Mouse (Mus musculus): ENCODE measurements around the gene Angpt4.
A peak's percentile ranks its signal among the peaks of the same experiment; 100 is the strongest.

The Angpt4 gene

DNA sequence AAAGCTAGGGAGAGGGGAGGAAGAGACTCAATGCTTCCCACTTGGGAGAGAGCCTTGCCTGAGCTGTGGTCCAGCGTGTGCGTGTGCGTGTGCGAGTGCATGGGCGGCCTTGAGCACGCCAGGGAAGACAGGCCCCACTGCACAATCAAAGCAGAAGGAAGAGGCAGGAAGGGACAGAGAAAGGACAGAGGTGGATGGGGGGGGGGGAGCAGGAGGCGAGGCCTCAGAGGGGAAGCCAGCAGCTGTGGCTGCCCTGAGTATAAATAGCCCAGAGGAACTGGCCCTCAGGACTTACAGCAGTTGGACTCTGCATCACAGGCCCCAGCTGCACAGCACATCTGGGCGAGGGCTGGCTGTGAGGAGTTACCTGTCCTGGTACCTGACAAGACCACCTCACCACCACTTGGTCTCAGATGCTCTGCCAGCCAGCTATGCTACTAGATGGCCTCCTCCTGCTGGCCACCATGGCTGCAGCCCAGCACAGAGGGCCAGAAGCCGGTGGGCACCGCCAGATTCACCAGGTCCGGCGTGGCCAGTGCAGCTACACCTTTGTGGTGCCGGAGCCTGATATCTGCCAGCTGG lies at the start of gene Angpt4:
Angpt4 (plus strand) TSS at position 292 of the 582 bp plus-strand sequence.
- DNase-seq (ENCODE audit: low spot score in 2 of 2): no peak

DNA sequence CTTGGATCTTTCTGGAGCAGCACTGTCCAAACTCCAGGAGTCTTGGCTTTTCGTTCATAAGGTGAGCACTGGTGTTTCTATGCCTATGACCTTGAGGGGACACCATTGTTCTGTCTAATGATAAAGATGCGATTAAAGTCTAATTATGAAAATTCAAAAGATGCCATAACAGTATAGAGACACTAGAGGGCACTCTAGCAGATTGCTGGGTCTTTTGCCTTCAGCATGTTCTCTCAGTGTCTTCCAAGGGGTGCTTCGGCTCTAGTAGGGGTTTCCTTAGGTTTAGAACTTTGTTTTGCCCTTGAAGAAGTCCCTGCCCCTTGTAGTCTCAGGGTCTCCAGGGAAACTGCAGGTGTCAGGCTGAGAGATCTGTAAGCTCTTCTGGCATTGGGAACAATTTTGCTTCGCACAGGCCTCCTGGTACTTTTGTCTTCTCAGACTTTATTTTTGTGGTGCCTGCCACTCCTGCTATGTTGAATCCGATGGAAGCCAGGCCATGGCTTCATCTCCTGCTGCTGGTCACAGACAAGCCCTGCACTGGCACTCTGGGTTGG lies 48.7 kb upstream of the Angpt4 start:
- no peak for DNase-seq (ENCODE audit: low spot score in 2 of 2)

DNA sequence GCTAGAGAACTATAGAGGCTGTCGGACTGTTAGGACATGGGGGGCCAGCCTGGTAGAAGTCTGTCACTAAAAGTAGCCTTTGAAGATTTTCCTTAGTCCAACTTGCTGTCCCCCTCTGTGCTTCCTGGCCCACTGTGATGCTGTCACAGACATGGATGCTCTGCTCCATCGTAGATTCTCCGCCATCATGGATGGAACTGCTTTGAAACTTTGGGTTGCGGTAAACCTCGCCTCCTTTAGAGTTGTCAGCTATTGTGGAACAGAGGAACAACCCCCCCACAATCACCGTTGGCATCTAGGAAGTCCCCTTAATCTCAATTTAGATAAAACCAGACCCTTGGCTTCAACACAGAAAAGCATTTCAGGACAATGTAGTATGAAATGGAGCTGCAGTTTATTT lies 46.1 kb upstream of the Angpt4 start:
- no peak for DNase-seq (ENCODE audit: low spot score in 2 of 2)

DNA sequence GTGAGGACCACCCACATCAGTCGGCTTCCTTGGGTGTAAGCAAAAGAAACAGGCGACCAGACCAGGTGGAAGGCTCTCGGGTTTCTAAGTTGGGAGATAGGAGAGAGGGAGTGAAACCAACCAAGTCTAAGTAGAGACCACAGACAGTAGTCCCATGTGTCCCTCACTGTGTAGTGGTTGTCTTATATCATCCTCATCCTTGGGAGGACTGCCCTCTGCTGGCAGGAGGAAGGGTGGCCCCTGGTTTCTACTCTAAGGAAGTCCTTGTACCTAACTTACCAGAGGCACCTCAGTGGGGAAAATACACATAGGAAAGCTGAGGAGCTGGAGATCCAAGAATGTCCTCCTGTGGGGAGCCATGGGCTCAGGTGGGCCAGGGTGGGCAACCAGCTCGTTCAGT lies 44.5 kb upstream of the Angpt4 start:
- peak in 1 of 2 experiments; percentile 16 for DNase-seq (ENCODE audit: low spot score in 2 of 2)

DNA sequence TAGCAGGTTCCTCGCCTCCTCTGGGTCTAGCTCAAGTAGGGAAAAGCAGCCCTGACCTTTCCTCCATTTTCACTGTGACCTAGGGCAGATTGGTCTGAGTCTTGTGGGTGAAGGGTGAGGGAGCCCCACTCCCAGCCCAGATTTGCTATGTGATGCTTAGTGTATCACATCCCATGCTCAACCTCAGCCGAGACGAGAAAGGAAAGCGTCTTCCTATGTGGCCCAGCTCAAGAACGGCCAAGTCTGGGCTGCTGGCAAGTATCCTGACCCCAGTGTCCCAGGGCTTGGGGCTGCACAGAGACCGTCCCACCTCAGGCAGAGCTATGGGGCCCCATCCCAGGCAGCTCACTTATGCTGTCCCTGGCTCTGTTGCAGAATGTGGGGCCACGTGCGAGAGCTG lies 42.8 kb upstream of the Angpt4 start:
- DNase-seq (ENCODE audit: low spot score in 2 of 2): no peak

DNA sequence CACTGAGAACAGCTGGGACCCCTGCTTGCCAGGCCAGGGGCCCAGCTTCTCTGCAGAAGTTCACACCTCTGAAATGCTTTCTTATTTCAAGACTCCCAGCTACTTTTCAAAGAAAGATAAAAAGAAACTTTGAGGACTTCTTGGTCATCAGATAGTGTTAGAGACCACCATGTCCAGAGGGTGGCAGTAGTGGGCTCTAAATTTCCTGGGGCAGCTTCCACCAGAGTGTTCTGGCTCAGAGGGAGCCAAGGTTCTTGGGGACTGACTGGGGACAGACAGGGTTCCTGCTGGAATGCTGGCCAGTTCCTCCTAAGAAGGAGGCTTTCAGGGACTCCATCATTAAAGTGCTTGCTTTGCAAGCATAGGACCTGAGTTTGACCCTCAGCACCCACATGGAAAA lies 36.5 kb upstream of the Angpt4 start:
- DNase-seq (ENCODE audit: low spot score in 2 of 2): no peak

DNA sequence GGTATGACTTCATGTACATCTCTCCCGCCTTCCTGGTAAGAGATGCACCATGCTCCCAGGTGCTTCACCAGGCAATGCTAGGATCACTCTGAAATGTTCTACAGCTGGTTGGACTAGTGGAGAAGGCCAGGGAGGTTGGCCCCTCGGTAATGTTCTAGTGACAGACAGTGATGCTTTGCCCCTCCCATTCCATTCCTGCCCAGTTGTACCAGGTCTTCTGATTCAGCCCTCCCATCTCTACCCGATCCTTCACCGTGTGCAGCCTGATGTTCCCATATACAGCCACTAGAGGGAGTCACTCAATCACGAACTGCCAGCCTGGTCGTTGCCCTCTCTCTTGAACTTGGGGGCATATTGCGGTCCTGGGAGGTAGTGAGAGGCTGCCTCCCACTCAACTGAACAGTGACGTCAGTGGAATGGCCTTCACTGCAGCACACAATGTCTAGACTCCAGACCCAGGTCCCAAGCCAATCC lies 35.0 kb upstream of the Angpt4 start:
- peak; percentile 16 to 21 for DNase-seq (ENCODE audit: low spot score in 2 of 2)

DNA sequence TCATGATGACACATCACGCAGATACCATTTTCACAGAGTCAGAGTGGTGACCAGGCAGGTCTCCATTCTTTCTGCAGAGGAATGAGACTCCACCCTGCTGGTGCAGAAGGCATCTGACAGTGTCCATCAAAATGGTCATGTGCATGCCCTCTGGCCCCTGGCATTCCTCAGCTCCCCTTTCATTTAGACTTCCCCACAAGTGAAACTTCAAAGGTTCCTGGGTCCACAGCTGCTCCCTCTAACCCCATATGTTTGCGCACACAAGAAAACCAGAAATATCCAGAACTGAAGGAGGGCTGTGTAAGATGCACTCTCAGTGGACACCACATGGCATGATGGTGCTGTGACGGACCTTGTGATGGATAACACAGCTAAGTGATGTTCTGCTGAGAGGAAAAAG lies 32.4 kb upstream of the Angpt4 start:
- DNase-seq (ENCODE audit: low spot score in 2 of 2): no peak

DNA sequence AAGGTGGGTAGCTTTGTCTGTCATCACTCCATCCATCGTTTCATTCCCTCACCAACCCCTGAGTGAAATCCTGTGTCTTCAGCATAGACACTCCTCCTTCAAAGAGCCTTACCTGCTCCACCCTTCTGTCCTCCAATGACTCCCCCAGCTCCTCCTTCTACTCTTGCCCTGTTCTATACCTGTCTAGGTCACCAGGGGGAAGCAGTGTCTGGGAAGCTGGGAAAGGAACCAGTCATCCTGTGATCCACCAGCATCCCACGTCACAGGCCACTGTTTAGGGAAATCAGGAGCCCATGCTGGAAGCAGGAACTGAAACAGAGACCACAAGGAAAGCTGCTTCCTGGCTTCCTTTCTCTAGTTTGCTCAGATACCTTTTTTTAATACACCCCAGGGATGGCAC lies 31.2 kb upstream of the Angpt4 start:
- DNase-seq (ENCODE audit: low spot score in 2 of 2): no peak

DNA sequence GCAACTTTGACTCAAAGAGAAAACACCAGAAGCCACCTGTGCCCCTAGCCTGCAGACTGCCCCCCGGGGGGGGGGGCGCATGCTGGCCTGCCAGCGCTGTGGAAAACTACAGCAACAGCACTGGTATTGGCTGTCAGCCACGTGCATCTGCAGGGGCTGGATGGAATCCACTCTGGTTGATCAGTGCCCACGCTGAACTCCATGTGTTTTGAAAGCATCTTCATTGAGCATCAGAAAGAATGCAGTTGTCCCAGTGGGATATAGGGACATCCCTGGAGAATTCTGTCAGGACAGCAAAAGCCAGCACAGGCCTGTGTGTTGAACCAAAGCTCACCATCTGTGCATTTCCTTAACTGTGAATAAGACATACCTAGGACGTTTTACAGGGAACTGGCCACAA lies 20.0 kb upstream of the Angpt4 start:
- DNase-seq (ENCODE audit: low spot score in 2 of 2): no peak

DNA sequence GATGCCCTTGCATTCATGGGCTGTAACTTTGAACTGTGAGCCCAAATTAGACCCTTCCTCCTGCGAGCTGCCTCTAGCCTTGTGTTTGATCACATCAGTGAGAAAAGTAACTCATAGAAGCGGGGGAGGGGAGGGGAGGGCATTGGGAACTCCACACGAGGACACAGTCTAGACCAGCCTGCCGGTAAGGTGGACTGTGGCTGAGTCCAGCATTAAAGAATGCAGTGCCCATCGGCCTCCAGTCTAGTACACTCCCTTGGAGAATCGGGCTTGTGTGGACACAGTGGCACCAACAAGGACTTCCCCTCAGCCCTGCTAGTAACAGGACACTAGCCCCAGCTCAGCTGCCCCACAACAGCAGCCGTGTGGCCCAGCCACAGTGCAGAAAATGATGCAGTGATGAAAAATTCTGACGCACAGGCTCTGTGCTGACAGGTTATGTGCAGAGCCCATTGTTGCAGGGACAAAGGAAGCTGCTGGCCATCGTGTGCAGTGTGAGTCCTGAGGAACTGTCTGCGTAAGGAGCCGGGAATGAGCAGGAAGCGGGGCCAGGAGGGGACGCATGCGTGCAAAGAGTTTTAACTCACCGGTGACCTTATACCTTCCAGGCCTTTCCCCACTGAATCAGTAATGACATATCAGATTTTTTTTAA lies 17.8 kb upstream of the Angpt4 start:
- no peak for DNase-seq (ENCODE audit: low spot score in 2 of 2)

DNA sequence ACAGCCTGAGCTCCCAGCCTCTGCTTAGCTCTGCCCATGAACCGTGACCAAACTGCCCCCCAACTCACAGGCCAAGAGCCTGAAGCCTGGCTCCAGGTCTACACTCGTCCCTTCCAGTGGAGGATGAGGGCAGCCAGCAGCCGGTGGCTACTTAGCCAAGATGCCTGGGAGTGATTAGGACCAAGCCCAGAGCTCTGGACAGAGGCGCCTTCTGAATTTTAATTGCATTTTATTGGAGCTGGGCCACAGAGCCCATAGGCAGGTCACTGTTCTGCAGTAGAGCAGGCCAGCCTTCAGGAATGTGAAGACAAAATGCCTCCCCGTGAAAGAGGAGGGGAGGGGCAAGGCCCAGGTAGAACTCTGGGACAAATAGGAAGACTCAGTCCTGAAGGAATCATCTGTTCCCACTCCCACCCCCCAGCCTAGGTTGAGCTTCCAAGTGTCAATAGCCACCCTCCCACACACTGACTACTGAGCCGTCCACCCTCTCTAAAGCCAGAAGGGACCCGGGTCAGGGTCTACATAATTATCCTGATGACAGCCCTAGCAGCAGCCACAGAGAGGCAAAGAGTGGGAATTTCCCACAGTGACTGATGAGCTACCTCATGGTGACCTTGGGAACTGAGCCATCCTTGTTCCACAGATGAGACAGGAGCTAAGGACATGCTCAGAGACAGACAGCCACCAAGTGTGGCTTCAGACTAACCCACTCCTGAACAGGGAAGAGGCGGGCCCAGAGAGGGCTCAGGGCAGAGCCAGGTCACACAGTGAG lies 16.6 kb upstream of the Angpt4 start:
- DNase-seq (ENCODE audit: low spot score in 2 of 2): no peak

DNA sequence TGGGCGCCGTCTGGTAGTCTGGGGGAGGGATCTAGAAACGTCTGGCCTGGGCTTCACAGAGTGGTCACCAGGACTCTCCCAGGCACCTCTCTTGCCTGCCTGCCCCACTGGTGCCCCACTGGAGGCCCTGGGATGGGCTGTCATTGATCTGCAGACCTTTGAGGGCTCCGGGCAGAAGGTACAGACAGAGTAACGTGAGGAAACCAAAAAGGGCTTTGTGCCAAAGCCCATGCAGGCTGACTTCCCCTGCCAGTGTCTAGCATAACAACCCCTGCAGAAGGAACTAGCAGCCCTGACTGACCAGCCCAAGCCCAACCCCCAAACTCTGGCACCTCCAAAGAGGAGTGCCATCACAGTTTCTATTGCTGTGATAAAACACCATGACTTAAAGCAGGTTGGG lies 15.1 kb upstream of the Angpt4 start:
- DNase-seq (ENCODE audit: low spot score in 2 of 2): no peak

DNA sequence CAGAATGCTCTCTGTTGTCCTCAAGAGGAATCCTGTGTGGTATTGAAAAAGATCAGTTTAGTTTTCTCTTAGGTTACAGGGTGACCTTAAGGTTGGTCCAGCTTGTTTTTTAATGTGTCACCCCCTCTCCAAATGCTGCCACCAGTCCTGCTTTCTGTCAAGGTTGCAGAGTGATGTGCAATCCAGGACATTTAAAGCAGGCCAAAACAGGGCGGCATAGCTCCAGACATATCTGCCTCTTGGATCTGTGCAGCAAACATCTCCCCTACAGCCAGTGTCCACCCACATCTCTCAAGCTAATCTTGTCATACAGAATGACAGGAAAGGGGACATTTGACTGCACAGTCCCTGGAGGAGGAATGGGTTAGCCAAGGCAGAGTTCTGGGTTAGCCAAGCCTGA lies 12.9 kb upstream of the Angpt4 start:
- DNase-seq (ENCODE audit: low spot score in 2 of 2): no peak

DNA sequence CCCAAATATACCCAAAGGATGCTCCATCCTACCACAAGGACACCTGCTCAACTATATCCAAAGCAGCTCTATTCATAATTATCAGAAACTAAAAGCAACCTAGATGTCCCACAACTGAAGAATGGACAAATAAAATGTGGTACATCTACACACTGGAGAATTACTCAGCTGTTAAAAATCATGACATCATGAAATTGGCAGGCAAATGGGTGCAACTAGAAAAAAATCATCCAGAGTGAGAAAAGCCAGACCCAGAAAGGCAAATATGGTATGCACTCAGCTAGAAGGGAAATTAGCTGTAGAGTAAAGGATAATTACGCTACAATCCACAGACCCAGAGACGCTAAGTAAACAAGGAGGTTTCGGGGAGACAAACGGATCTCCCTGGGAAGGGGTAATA lies 10.2 kb upstream of the Angpt4 start:
- no peak for DNase-seq (ENCODE audit: low spot score in 2 of 2)

DNA sequence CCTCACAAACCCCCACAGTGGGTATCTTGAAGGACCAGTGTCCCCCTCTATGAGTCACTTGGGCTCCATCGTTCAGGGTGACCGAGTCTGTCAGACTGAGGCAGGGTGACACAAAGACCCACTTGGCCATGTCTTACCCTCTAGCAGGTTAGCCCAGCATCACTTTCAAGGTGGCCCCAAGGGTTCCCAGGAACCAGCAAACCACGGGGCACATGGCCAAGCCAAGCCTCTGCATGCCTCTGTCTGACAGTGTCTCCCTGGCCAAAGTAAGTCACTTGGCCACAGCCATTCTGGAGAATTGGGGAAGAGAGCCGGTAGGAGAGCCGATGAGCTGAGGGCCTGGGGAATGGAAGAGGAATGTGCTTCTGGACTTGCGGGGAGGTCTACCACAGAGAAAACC lies 7.7 kb upstream of the Angpt4 start:
- DNase-seq (ENCODE audit: low spot score in 2 of 2): no peak

DNA sequence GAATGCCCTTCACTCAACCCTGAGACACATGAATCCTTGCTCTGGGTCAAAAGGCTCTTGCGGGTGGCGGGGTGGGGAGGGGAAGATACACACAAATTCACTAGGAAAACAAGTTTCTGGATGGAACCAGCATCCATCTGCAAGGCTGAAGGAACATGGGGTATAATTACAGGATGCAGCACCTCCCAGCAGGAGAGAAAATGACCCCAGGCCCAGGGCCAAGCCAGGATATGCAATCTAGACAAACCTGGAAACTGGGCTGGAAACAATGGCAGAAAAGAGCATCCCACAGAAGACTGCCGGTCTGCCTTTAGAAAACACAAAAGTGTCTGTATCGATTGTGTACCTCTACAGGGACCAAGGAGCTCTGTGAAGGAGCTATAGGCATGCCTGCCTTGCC lies 7.1 kb upstream of the Angpt4 start:
- DNase-seq (ENCODE audit: low spot score in 2 of 2): no peak

DNA sequence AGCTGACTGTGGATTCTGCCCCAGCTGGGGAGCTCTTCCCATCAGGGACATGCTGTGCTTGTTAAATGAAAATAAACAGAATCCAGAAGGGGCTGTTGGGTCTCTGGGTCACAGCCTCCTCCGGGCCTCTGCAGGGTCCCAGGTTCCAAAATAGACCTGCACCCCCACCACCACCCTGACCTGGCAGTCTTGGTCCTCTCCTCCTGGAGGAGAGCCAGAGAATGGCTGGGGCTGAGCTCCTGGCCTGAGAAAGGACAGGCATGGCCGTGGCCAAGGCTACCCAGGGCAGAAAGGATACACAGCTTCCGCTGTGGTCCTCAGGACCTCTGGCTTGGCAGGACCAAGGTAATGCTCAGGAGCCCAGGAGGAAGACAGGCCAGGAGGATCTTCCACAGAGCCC lies 6.4 kb upstream of the Angpt4 start:
- DNase-seq (ENCODE audit: low spot score in 2 of 2): no peak

DNA sequence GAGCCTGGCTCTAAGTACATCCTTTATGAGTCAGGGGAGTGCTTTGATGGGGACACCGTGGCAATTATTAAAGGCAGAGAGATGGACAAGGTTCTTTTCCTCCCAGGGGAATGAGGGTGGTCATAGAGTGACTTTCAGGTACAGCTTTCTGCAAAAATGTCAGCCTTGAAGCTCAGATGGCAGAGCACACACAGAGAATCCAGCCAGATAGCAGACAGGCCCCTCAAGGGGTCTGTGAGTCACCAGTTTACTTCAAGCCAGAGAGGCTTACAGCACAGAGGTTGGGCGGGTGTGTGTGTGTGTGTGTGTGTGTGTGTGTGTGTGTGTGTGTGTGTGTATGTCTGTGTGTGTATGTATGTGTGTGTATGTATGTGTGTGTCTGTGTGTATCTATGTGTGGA lies 4.0 kb upstream of the Angpt4 start:
- no peak for DNase-seq (ENCODE audit: low spot score in 2 of 2)

DNA sequence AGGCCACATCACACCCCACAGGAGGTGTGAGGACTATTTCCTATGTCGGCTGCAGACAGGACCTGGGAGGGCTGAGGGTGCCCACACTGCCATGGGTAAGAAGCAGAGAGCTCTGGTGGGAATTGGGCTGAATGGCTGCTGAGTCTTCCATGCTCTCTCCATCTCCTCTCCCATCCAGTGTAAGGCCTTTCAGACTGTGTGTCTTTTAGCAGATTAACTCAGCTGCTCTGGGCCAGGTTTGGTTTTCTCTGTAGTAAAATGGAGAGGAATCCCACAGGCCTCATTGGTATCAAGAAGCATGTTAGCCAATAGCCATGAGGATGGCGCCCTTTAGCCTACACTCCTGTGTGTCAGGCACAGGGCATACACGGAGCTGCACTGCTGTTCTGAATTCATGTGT lies 1.6 kb upstream of the Angpt4 start:
- DNase-seq (ENCODE audit: low spot score in 2 of 2): no peak

DNA sequence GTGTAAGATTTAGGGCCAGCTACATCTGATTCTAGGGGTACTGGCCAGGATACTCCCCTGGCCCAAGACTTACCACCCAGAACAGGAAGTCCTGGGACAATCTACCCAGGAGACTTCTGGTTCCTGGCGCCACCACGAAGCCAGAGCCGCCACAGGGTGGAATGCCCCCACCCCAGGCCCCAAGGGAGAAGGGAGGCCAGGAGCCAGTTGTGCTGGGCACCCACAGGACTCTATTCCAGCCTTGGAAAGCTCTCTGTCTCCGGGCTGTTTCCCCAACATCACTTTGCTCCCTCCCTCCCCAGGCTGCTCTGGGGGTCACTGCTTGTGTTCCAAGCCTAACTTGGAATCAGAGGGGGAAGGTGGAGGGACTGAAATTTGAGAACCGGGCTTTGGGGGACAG lies 512 bp upstream of the Angpt4 start:
- no peak for DNase-seq (ENCODE audit: low spot score in 2 of 2)

DNA sequence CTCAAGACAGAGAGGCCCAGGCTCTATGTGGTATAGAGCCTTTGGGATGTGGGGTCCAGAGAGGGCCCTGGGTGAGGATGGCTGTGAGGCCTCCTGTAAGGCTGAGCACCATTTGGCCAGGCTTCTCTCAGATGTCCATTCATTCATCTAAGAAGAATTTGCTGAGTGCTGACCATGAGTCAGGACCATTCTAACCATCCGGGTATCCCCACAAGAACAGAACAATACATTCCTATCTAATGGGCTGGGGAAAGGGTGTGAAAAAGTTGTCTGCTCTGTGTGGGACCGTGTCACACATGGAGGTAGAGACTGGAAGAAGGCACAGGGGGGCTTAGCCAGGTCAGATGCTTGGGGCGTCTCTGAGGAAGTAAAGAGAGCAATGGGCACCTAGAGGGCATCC lies 741 bp downstream of the Angpt4 start:
- DNase-seq (ENCODE audit: low spot score in 2 of 2): no peak

DNA sequence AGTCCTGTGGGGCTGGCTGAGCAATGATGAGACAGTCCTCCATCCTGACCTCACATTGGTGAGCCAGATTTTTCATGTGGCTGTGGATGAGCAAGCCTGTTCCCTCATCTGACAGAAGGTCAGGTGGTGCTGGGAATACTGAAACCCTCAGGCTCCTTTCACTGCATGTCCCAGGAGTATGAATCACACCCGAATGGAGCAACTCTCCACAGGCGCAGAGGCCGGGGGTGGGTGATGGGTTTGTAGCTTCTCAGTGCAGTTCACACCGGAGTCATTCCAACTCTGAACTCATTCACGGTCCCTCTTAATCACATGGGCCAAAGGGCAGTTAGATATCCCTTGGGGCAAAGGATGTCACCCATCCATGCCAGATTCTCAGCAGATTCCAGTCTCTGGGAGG lies 3.1 kb downstream of the Angpt4 start:
- no peak for DNase-seq (ENCODE audit: low spot score in 2 of 2)

All from urinary bladder, adult 18-20 months (tissue).